Mouse (Mus musculus) embryo, embryonic 10 days (tissue): Measurements from ENCODE around the gene Olfr17.
"Not testable (repeated sequence)": the region's sequence is repeated elsewhere in the genome, so short reads cannot be mapped to it uniquely, and the experiment has no call there.

ENCODE experiments used
- DNase-seq: peaks from one replicate; pipeline ENCODE4 v3.0.0-alpha.2; 2015; ENCODE audit warnings: low spot score

Gene Olfr17

DNA sequence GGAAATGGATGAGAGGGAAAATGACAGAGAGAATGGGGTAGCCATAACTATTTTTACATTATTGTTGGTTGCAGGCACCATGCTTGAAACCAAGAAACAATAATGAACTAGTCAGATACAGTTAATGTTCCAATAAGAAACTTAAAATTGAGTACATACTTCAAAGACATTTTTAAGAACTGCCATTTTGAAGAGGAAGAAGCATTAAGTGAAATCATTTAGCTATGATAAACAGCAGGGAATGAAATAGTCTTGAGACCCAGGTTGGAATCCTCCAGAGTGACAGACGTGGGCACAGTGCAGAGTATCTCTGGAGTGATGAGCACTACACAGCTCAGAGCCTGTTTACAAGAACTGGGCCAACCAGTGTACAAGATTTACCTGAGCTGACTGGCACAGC is at the start of gene Olfr17:
Gene Olfr17 (plus strand): TSS at position 301 of the 400 bp plus-strand sequence.
- no peak for DNase-seq

DNA sequence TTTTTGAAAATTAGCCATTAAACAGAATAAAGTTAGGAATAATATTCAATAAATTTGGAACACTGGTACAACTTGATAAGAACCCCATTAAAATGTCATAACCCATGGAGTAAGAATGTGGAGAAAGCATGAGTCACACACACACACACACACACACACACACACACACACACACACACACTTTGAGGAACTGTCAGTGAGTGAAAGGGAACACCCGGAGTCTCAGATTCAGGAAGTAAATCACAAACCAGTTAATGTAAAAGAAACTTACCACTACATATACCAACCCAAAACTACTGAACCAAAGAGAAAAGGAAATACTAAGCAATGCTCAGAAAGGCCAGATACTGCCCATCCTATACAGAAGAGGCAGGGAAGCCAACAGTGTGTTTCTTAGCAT is 48.6 kb upstream of the Olfr17 start:
- DNase-seq, result no peak

GRCm38 (mm10) chr7:107045833-107046232 is 47.2 kb upstream of the Olfr17 start:
- peak; percentile 68 for DNase-seq

DNA sequence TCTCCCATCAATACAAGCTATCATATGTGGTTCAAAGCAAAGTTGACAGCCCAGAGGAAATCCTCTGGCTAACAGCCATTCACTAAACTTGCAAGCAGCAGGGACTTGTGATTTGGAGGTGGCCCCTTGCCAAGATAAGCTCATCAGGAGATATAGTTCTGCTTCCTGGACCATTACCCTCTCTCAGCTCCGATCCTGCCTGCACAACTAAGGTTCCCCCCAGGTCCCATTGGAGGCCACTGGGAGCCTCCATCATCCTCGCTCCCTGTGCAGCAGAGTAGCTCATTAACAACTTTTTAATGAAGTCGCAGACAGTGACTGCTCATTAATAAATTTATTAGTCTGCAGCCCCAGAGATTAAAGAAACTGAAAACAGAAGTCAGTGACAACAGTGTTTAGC is 45.4 kb upstream of the Olfr17 start:
- DNase-seq, result no peak

DNA sequence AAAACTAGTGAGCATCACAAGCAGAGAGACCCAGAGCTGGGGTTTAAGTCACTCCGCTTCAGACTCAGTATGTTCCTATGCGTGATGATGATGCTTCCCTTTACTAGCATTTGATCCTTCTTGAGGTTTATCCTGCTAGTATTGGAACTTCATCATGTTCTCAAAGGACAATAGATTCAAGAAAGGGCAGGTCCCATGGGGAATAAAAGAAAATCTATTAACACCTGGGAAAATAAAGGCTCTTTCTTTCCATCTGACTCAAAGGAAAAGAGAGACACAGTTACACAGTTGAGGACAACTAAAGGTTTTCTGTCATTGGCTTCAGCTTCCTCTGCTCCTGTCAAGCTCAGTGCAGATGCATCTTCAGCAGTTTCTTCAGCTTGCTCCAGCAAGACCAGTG is 22.3 kb upstream of the Olfr17 start, which contains the start of gene Olfr714:
Gene Olfr714 (plus strand): TSS at position 301 of the 400 bp plus-strand sequence.
- no peak for DNase-seq

- DNase-seq, result not testable (repeated sequence)
Measured at GRCm38 (mm10) chr7:107110269-107110668, 17.2 kb downstream of the Olfr17 start, which contains the start of gene Olfr715b. Gene Olfr715b, minus strand, starts transcription at chr7:107110369.

- DNase-seq, result not testable (repeated sequence)
Measured at GRCm38 (mm10) chr7:107130983-107131382, 38.0 kb downstream of the Olfr17 start, which contains the start of gene Olfr715. Gene Olfr715, minus strand, starts transcription at chr7:107131083.

- DNase-seq, result not testable (repeated sequence)
Measured at GRCm38 (mm10) chr7:107138027-107138426, 45.0 kb downstream of the Olfr17 start, which contains the start of gene Olfr716. Gene Olfr716, plus strand, starts transcription at chr7:107138327.
